Mouse (Mus musculus) intestine, postnatal 0 days (tissue): ENCODE measurements around the gene Dlx3. TPM values are rescaled to one million over a fixed set of nuclear protein-coding genes. Genes with fewer than 3 reads are reported as not detected.
A peak's percentile ranks its signal among the peaks of the same experiment; 100 is the strongest.

ENCODE experiments used
- ATAC-seq: fragments of 200-750 bp; cut with Nextera tagmentation; 2 replicates; pipeline ENCODE4 v1.8.0; 2017; ENCODE audit warnings: mild to moderate bottlenecking, moderate TSS enrichment, moderate library complexity
- H3K27ac ChIP-seq: fragments of 300-500 bp; sonication (generic); 2 replicates; pipeline ENCODE4 v1.5.1; 2014; ENCODE audit warnings: mild to moderate bottlenecking, low read depth, low read length, moderate library complexity
- H3K27me3 ChIP-seq: fragments of 300-500 bp; sonication (generic); replicated peaks from 2 replicates; pipeline ENCODE4 v1.6.1; 2014; ENCODE audit warnings: low read length, mixed read lengths; ENCODE audit not compliant: control insufficient read depth, insufficient read depth
- H3K36me3 ChIP-seq: fragments of 300-500 bp; sonication (generic); 2 replicates; pipeline ENCODE4 v1.6.1; 2014; ENCODE audit warnings: mild to moderate bottlenecking, moderate library complexity; ENCODE audit not compliant: control insufficient read depth, insufficient read depth
- H3K4me1 ChIP-seq: fragments of 300-500 bp; sonication (generic); replicated peaks from 2 replicates; pipeline ENCODE4 v1.6.1; 2014; ENCODE audit warnings: antibody characterized with exemption, low read length, mixed read lengths; ENCODE audit not compliant: control insufficient read depth, insufficient read depth
- H3K4me2 ChIP-seq: fragments of 300-500 bp; sonication (generic); replicated peaks from 2 replicates; pipeline ENCODE4 v1.6.1; 2014; ENCODE audit warnings: low read depth, mild to moderate bottlenecking, moderate library complexity
- H3K4me3 ChIP-seq: fragments of 300-500 bp; sonication (generic); 2 replicates; pipeline ENCODE4 v1.5.1; 2014; ENCODE audit warnings: low read depth, low read length
- H3K9ac ChIP-seq: fragments of 300-500 bp; sonication (generic); 2 replicates; pipeline ENCODE4 v1.6.1; 2014; ENCODE audit warnings: mild to moderate bottlenecking, low read depth, low read length
- H3K9me3 ChIP-seq: fragments of 300-500 bp; sonication (generic); 2 replicates; pipeline ENCODE4 v1.6.1; 2016; ENCODE audit warnings: mixed run types; ENCODE audit not compliant: control insufficient read depth
- CTCF ChIP-seq: sonication (generic); IDR thresholded peaks from 2 replicates; pipeline ENCODE4 v1.5.1; 2016; ENCODE audit warnings: low read depth, mild to moderate bottlenecking, control low read depth, antibody characterized with exemption, moderate library complexity
- WGBS: fragments of 180-500 bp; shearing (Covaris S2); extraction: QIAGEN DNeasy Blood & Tissue Kit; methylation state at CpG from one replicate; pipeline ENCODE4 v1.1.7; 2014; 5-methylcytosine and 5-hydroxymethylcytosine counted together
- polyA plus RNA-seq: library from polyadenylated mRNA; unstranded; fragments of >200 nt; fragmentation: Nextera tagmentation; extraction: Ambion mirVana; gene quantifications from 2 replicates; pipeline ENCODE4 v1.2.1, GENCODE M21; 2015

Dlx3 gene
- polyA plus RNA-seq, 1 experiment from 2014 or later = 0.44 TPM

- ATAC-seq = no peak
- Histone ChIP-seq H3K27ac (no peak overlapping the region), H3K36me3 (no peaks in the 10 kb centered on the region), H3K4me1 (no peaks in the 10 kb centered on the region), H3K4me3 (no peak overlapping the region), H3K9me3 (no peaks in the 10 kb centered on the region), H3K27me3 (peaks cover 83% of the 10 kb centered on the region), H3K4me2 (no peak overlapping the region), H3K9ac (no peak overlapping the region)
- 70% methylated on average over 5 of the region's 5 CpGs for WGBS
- no peak for TF ChIP-seq CTCF
Measured at GRCm38 (mm10) chr11:95139871-95140270, 20.0 kb downstream of the Dlx3 start.

- no peak for ATAC-seq
- Histone ChIP-seq H3K4me3 (no peak overlapping the region), H3K4me2 (no peak overlapping the region), H3K27me3 (peaks cover 96% of the 10 kb centered on the region), H3K9ac (no peak overlapping the region), H3K27ac (no peak overlapping the region), H3K36me3 (no peaks in the 10 kb centered on the region), H3K9me3 (no peaks in the 10 kb centered on the region), H3K4me1 (peaks cover 7% of the 10 kb centered on the region; the same call in 1 of the 2 replicates)
- 21% methylated on average over 10 of the region's 10 CpGs for WGBS
- TF ChIP-seq CTCF = no peak
Measured at GRCm38 (mm10) chr11:95142258-95142657, 22.3 kb downstream of the Dlx3 start.

GRCm38 (mm10) chr11:95142980-95143575 is 23.2 kb downstream of the Dlx3 start:
- peaks cover 7% of the 10 kb centered on the region; the same call in 1 of the 2 replicates for H3K4me1 ChIP-seq
- no peaks in the 10 kb centered on the region for H3K9me3 ChIP-seq
- 4% methylated on average over 39 of the region's 39 CpGs for WGBS
- no peak overlapping the region for H3K9ac ChIP-seq
- H3K27ac ChIP-seq = no peak overlapping the region
- no peak for TF ChIP-seq CTCF
- no peak overlapping the region for H3K4me2 ChIP-seq
- H3K27me3 ChIP-seq = peaks cover 96% of the 10 kb centered on the region
- ATAC-seq = no peak
- peak overlapping the region; percentile 15; the same call in 1 of the 2 replicates for H3K4me3 ChIP-seq
- no peaks in the 10 kb centered on the region for H3K36me3 ChIP-seq

GRCm38 (mm10) chr11:95143663-95144062 is 23.7 kb downstream of the Dlx3 start:
- Histone ChIP-seq H3K4me1 (peaks cover 7% of the 10 kb centered on the region; the same call in 1 of the 2 replicates), H3K9ac (no peak overlapping the region), H3K27me3 (peaks cover 96% of the 10 kb centered on the region), H3K9me3 (no peaks in the 10 kb centered on the region), H3K4me2 (no peak overlapping the region), H3K4me3 (no peak overlapping the region), H3K27ac (no peak overlapping the region), H3K36me3 (no peaks in the 10 kb centered on the region)
- ATAC-seq = no peak
- TF ChIP-seq CTCF = no peak
- WGBS = 10% methylated on average over 4 of the region's 4 CpGs

- Histone ChIP-seq H3K27me3 (peaks cover 94% of the 10 kb centered on the region), H3K4me2 (no peak overlapping the region), H3K9me3 (no peaks in the 10 kb centered on the region), H3K36me3 (no peaks in the 10 kb centered on the region), H3K4me1 (peaks cover 7% of the 10 kb centered on the region; the same call in 1 of the 2 replicates), H3K9ac (no peak overlapping the region), H3K27ac (no peak overlapping the region), H3K4me3 (peak overlapping the region; percentile 50)
- TF ChIP-seq CTCF = no peak
- 18% methylated on average over 9 of the region's 9 CpGs for WGBS
- ATAC-seq = no peak
Measured at GRCm38 (mm10) chr11:95144091-95144945, 24.4 kb downstream of the Dlx3 start.

GRCm38 (mm10) chr11:95144946-95145483 is 25.1 kb downstream of the Dlx3 start:
- ATAC-seq = no peak
- whole genome bisulfite sequencing = under 1% methylated on average over 34 of the region's 34 CpGs
- no peak for TF ChIP-seq CTCF

More at GRCm38 (mm10) chr11:95144946-95145483, 25.1 kb downstream of the Dlx3 start:
- peaks cover 7% of the 10 kb centered on the region; the same call in 1 of the 2 replicates for H3K4me1 ChIP-seq
- no peak overlapping the region for H3K9ac ChIP-seq
- H3K4me3 ChIP-seq = peak overlapping the region; percentile 50
- no peak overlapping the region for H3K27ac ChIP-seq
- H3K4me2 ChIP-seq = peak overlapping the region; percentile 83
- H3K36me3 ChIP-seq = no peaks in the 10 kb centered on the region
- H3K27me3 ChIP-seq = peaks cover 95% of the 10 kb centered on the region
- no peaks in the 10 kb centered on the region for H3K9me3 ChIP-seq
